Mouse (Mus musculus) adrenal gland, adult 18-20 months (tissue): ENCODE measurements around the gene Gm17545. TPM values are rescaled to one million over a fixed set of nuclear protein-coding genes. Genes with fewer than 3 reads are reported as not detected.

Source experiments
- DNase-seq, 2 experiments: peaks; one replicate each; pipeline ENCODE4 v3.0.0; 2021 to 2022; ENCODE audit warnings: low spot score in 2 of 2
- total RNA-seq, 2 experiments: library from RNA; stranded (reverse); gene quantifications; 1 replicate in 1 of 2; 2 replicates in 1 of 2; pipeline ENCODE4 v1.2.3; 2021

Gm17545 gene
- total RNA-seq, 2 experiments from 2014 or later: not detected

DNA sequence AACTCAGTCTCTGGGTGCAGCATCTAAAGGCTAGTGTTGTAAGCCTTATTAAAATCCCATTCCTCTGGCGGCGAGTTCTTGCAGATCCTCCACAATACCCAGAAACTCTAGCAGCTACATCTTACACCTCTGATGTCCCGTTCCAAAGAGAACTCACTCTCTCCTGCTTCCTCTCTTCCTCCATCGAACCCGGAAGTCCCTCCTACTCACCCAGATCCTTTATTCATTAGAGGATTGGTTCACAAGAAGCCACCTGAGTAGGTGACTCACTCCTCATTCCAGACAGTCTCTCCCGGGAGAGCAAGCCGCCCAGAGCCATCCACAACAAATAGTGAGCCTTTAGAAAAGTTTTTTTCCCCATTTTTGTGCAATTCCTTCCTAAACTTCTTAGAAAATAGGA is 32.1 kb downstream of the Gm17545 start:
- DNase-seq: no peak

GRCm38 (mm10) chr9:22488963-22489362 is 34.9 kb downstream of the Gm17545 start:
- DNase-seq: no peak

DNA sequence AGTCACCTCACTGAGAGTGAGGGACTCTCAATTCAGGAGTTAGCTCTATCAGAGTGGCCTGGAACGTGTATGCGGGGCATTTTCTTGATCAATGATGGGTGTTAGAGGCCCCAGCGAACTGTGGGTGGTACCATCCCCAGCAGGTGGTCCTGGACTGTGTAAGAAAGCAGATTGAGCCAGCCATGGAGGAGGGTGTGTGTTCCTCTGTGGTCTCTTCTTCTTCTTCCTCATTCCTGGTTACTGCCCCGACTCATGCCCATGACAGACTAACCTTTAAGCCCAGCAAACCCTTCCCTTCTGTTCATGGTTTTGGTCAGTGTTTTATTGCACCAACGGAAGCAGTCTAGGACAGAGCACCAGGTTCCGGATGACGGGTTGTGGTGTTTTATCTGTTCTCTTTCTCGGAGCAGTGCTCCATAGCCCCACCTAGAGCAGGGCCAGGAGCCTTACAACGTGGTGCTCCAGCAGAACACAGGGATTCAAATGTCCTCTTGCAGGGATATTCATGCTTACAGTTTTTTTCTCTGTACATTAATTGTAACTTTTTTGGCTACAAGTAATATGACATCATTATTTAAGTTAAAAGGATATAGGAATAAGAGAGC is 40.2 kb downstream of the Gm17545 start:
- no peak for DNase-seq

- no peak for DNase-seq
These were observed 41.0 kb downstream of the Gm17545 start for GRCm38 (mm10) chr9:22495133-22495532.

DNA sequence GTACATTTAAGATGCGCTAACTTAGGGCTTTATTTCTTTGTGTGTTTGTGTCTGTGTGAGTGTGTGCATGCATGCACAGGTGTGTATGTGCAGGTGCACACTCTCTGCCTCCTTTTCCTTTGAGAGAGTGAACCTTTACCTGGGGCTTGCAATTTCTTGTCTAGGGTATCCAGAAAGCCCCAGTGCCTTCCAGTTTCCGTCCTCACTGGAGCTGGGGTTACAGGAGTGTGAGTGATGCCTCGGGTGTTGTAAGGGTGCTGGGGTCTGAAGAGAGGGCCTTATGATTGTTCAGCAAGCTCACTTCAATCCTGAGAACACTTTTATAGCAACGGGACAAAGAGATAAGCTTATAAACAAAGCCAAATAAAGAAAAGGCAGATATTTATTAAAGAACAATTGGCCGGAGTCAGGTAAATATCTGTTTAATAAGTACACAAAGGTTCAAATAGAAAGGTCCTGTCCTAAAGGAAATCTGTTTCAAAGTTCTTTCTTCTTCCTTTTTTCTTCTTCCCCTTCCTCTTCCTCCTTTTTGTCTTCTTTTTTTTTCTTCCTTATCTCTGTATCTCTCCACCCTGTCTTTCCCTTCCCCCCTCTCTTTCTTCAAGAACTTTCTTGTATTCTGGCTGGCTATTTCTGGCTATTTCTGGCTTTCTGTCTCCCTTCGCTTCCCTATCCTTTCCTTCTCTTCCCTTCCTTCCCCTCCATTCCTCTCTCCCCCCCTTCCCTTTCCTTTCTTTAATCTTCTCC is 43.1 kb downstream of the Gm17545 start:
- DNase-seq: no peak

- no peak for DNase-seq
These were observed 48.9 kb downstream of the Gm17545 start for GRCm38 (mm10) chr9:22502972-22503371.

DNA sequence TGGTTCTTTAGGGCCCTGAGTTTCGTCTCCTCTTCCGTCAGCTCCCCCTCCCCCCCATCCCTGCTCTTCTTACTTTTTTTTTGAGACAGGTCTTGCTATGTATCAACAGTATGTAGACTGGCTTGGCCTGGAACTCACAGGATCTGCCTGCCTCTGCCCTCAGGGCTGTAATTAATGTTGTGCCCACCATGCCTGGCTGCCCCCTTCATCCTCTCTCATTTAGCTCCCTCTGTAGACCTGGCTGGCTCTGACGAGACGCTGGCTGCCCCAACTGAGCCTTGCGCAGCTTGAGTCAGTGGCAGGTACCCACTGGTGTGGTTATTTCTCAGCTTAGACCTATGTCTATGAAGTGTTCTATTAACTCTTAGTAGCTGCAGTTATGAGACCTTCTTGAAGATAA is 49.5 kb downstream of the Gm17545 start:
- no peak for DNase-seq

GRCm38 (mm10) chr9:22505574-22505973 is 51.5 kb downstream of the Gm17545 start:
- DNase-seq: no peak

Other genes with a start within 250 kb of the Gm17545 start
- gene Zfp809, start 228.6 kb upstream of the Gm17545 start, total RNA-seq: 10 to 100 TPM; 35.5 to 44.0 TPM
- under 1 TPM; 0.50 to 0.61 TPM for gene Zfp599, start 194.4 kb upstream of the Gm17545 start, total RNA-seq
- gene Zfp810, start 146.6 kb upstream of the Gm17545 start, total RNA-seq: 1 to 10 TPM; 4.4 to 4.7 TPM
- gene Anln, start 65.1 kb upstream of the Gm17545 start, total RNA-seq: 1 to 10 TPM; 1.9 to 2.3 TPM
- 1 to 10 TPM; 3.2 to 5.0 TPM for gene 9530077C05Rik, start 42.8 kb upstream of the Gm17545 start, total RNA-seq
- 10 to 100 TPM; 31.6 to 35.5 TPM for gene Rp9, start 15.5 kb downstream of the Gm17545 start, total RNA-seq
- gene Bbs9, start 21.4 kb downstream of the Gm17545 start, total RNA-seq: 10 to 100 TPM; 12.5 to 16.5 TPM